Mouse (Mus musculus): ENCODE measurements around the gene Lzts2. TPM values are rescaled to one million over a fixed set of nuclear protein-coding genes. Genes with fewer than 3 reads are reported as not detected.

The Lzts2 gene
- polyA plus RNA-seq, 1 experiment from 2014 or later = 24.7 TPM

Other genes starting within 250 kb of the Lzts2 start
- 30.4 and 34.5 TPM in 2 replicates for gene Slf2, start 83.3 kb upstream of the Lzts2 start, polyA plus RNA-seq (2015; fragmentation: Nextera tagmentation; extraction: Ambion mirVana)
- 9.7 and 11.7 TPM in 2 replicates for gene Sema4g, start 25.3 kb upstream of the Lzts2 start, polyA plus RNA-seq (2015; fragmentation: Nextera tagmentation; extraction: Ambion mirVana)
- gene Twnk, start 8.8 kb upstream of the Lzts2 start, polyA plus RNA-seq (2015; fragmentation: Nextera tagmentation; extraction: Ambion mirVana) = 21.1 and 22.2 TPM in 2 replicates
- 82.2 and 89.7 TPM in 2 replicates for gene Mrpl43, start 8.0 kb upstream of the Lzts2 start, polyA plus RNA-seq (2015; fragmentation: Nextera tagmentation; extraction: Ambion mirVana)
- 0.92 and 1.5 TPM in 2 replicates for gene Pdzd7, start 31.3 kb downstream of the Lzts2 start, polyA plus RNA-seq (2015; fragmentation: Nextera tagmentation; extraction: Ambion mirVana)
- gene Sfxn3, start 33.1 kb downstream of the Lzts2 start, polyA plus RNA-seq (2015; fragmentation: Nextera tagmentation; extraction: Ambion mirVana) = 38.8 and 42.2 TPM in 2 replicates
- gene Kazald1, start 60.8 kb downstream of the Lzts2 start, polyA plus RNA-seq (2015; fragmentation: Nextera tagmentation; extraction: Ambion mirVana) = 0.46 and 0.76 TPM in 2 replicates
- 0.14 TPM in 1 of 2 replicates, not detected in the other for gene Tlx1, start 136.3 kb downstream of the Lzts2 start, polyA plus RNA-seq (2015; fragmentation: Nextera tagmentation; extraction: Ambion mirVana)
- not detected in 2 replicates for gene Lbx1, start 221.4 kb downstream of the Lzts2 start, polyA plus RNA-seq (2015; fragmentation: Nextera tagmentation; extraction: Ambion mirVana)